Mouse (Mus musculus) bone marrow, adult 2 months (tissue): Measurements from ENCODE around the gene Ror1.

Experiments used
- CTCF ChIP-seq: fragments of 200-500 bp; IDR thresholded peaks from 2 replicates; pipeline ENCODE4 v1.5.1; 2011; ENCODE audit warnings: low read length, control low read depth; ENCODE audit not compliant: control insufficient read depth, insufficient read depth
- POLR2A ChIP-seq: fragments of 200-500 bp; IDR thresholded peaks from 2 replicates; pipeline ENCODE4 v1.6.1; 2011; ENCODE audit warnings: low read depth, mild to moderate bottlenecking, control low read depth, low read length, borderline replicate concordance; ENCODE audit not compliant: control insufficient read depth

DNA sequence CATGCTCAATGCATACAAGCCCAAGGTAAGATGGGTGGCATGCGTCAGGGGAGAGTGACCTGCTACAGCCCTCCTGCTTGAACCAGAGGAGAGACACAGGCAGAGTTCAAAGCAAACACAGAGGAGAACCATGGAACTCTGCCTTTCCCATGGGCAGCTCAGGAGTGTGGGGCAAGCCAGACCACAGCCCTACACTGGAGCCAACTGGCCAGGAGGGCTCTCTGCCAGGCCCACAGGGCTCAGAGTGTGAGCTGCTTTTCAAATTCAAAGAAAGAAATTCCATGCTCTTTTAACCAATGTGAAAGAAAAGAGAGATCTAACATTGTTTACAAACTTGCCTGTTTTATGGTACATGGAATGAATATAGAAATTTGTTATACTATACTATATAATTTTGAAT, 330.5 kb downstream of the Ror1 start:
- TF ChIP-seq POLR2A (no peak), CTCF (no peak)
